Mouse (Mus musculus): ENCODE results near the gene Tmem161a. TPM values are rescaled to one million over a fixed set of nuclear protein-coding genes. Genes with fewer than 3 reads are reported as not detected.
A peak's percentile ranks its signal among the peaks of the same experiment; 100 is the strongest.

The Tmem161a gene
- total and polyA plus RNA-seq, 3 experiments, result 48.5 to 73.6 (median 65.0) TPM

GRCm38 (mm10) chr8:70166504-70167110 is 5.5 kb upstream of the Tmem161a start:
- Histone ChIP-seq H3K9ac (ENCODE audit: insufficient read depth, low read depth) (no peak overlapping the region), H3K4me1 (ENCODE audit: control insufficient read depth in 1 of 2, insufficient read depth in 2 of 2) (peaks cover 41 to 99% of the 10 kb centered on the region in 2 experiments), H3K27me3 (replicated peaks) (no peaks in the 10 kb centered on the region), H3K79me2 (replicated peaks; ENCODE audit: control insufficient read depth, extremely low read depth, insufficient read depth, poor library complexity, severe bottlenecking) (peaks cover 27% of the 10 kb centered on the region), H3K9me3 (replicated peaks; ENCODE audit: low read length) (no peaks in the 10 kb centered on the region), H3K27ac (ENCODE audit: insufficient read depth, low read depth) (no peak overlapping the region), H3K36me3 (replicated peaks in 1 of 2; ENCODE audit: control insufficient read depth in 1 of 2, insufficient read depth in 1 of 2, low read length in 1 of 2) (peaks cover 60 to 77% of the 10 kb centered on the region in 2 experiments), H3K4me3 (replicated peaks in 1 of 3; ENCODE audit: low read depth in 2 of 3, low read length in 2 of 3, poor library complexity in 1 of 3) (no peak overlapping the region), H3K4me2 (ENCODE audit: insufficient read depth, low read depth, poor library complexity, severe bottlenecking) (no peak overlapping the region)
- dilution Hi-C loops (cut with MboI; ENCODE audit: extremely low pct_ligation_motif_present, extremely low pct_unique_long_range_greater_than_20kb, low sequenced_read_pairs), result no loop called here
- no peak for DNase-seq (ENCODE audit: extremely low read depth)
- in situ Hi-C loops (cut with MboI; ENCODE audit: low pct_ligation_motif_present, low pct_unique_long_range_greater_than_20kb, low sequenced_read_pairs), result loop anchor here (5.0 kb wide), 1 partner anchor 34 kb away; the partner anchor contains the start of gene Nr2c2ap
- TF ChIP-seq ZNF384 (IDR thresholded peaks at IDR 0.05; ENCODE audit: low read depth, low read length), result no peak
- TF ChIP-seq EP300 (IDR thresholded peaks at IDR 0.05; ENCODE audit: low read length), result no peak
- TF ChIP-seq MEF2A (IDR thresholded peaks at IDR 0.05; ENCODE audit: borderline replicate concordance, low read depth, low read length), result no peak
- TF ChIP-seq JUND (conservative IDR thresholded peaks at IDR 0.05; ENCODE audit: low read depth, low read length), result no peak
- no peak for TF ChIP-seq POLR2A (IDR thresholded peaks at IDR 0.05; ENCODE audit: low read depth, low read length)
- 0 out of 2 replicates have a peak, but pooled peaks have one; percentile 75 for TF ChIP-seq MAZ (IDR thresholded peaks at IDR 0.05; ENCODE audit: low read depth, low read length)
- TF ChIP-seq UBTF (IDR thresholded peaks at IDR 0.05; ENCODE audit: low read depth, low read length), result no peak
- no peak for TF ChIP-seq GABPA (IDR thresholded peaks at IDR 0.05; ENCODE audit: insufficient replicate concordance, low read depth, low read length)
- TF ChIP-seq MYC (IDR thresholded peaks at IDR 0.05; ENCODE audit: low read depth, low read length), result no peak
- no peak for TF ChIP-seq PAX5 (IDR thresholded peaks at IDR 0.05; ENCODE audit: low read length)
- TF ChIP-seq RCOR1 (conservative IDR thresholded peaks at IDR 0.05; ENCODE audit: low read depth, low read length), result no peak
- TF ChIP-seq RAD21 (IDR thresholded peaks at IDR 0.05; ENCODE audit: low read depth, low read length), result peak; percentile 81
- TF ChIP-seq USF2 (conservative IDR thresholded peaks at IDR 0.05; ENCODE audit: low read depth, low read length), result no peak
- TF ChIP-seq MXI1 (IDR thresholded peaks at IDR 0.05; ENCODE audit: low read depth, low read length), result no peak
- TF ChIP-seq JUN (IDR thresholded peaks at IDR 0.05; ENCODE audit: insufficient read depth, low read depth, low read length), result no peak
- TF ChIP-seq TCF12 (IDR thresholded peaks at IDR 0.05; ENCODE audit: low read depth, low read length), result no peak
- TF ChIP-seq SIN3A (IDR thresholded peaks at IDR 0.05; ENCODE audit: low read length), result no peak
- TF ChIP-seq ZKSCAN1 (IDR thresholded peaks at IDR 0.05; ENCODE audit: borderline replicate concordance, low read depth, low read length), result no peak
- peak; percentile 58 to 93; a peak in 3 of 4 replicates for TF ChIP-seq CTCF (conservative IDR thresholded peaks at IDR 0.05 in 1 of 2, IDR thresholded peaks at IDR 0.05 in 1 of 2; ENCODE audit: low read depth in 2 of 2, low read length in 2 of 2)
- no peak for TF ChIP-seq KAT2A (IDR thresholded peaks at IDR 0.05; ENCODE audit: insufficient replicate concordance, low read length)
- TF ChIP-seq NRF1 (IDR thresholded peaks at IDR 0.05; ENCODE audit: low read depth, low read length), result peak; percentile 17; the same call in 1 of the 2 replicates
- TF ChIP-seq ETS1 (conservative IDR thresholded peaks at IDR 0.05; ENCODE audit: low read depth, low read length), result no peak
- peak; percentile 92 for TF ChIP-seq SMC3 (IDR thresholded peaks at IDR 0.05; ENCODE audit: low read depth, low read length)
- TF ChIP-seq MAFK (IDR thresholded peaks at IDR 0.05; ENCODE audit: insufficient replicate concordance, low read length), result peak; percentile 62; the same call in 1 of the 2 replicates
- TF ChIP-seq ELF1 (IDR thresholded peaks at IDR 0.05; ENCODE audit: low read depth, low read length), result no peak
- TF ChIP-seq ZC3H11A (IDR thresholded peaks at IDR 0.05; ENCODE audit: low read depth, low read length), result 0 out of 2 replicates have a peak, but pooled peaks have one; percentile 28
- TF ChIP-seq NELFE (IDR thresholded peaks at IDR 0.05; ENCODE audit: low read depth, low read length), result no peak; the same call in 1 of the 2 replicates
- TF ChIP-seq BHLHE40 (IDR thresholded peaks at IDR 0.05; ENCODE audit: low read depth, low read length), result no peak
- no peak for TF ChIP-seq MAX (IDR thresholded peaks at IDR 0.05; ENCODE audit: low read length)
- no peak for TF ChIP-seq POLR2AphosphoS2 (IDR thresholded peaks at IDR 0.05; ENCODE audit: low read depth, low read length)
- TF ChIP-seq ZMIZ1 (IDR thresholded peaks at IDR 0.05; ENCODE audit: low read depth, low read length), result no peak
- TF ChIP-seq HCFC1 (IDR thresholded peaks at IDR 0.05; ENCODE audit: low read depth, low read length), result no peak
- no peak for TF ChIP-seq E2F4 (IDR thresholded peaks at IDR 0.05; ENCODE audit: insufficient replicate concordance, low read depth, low read length)
- TF ChIP-seq USF1 (IDR thresholded peaks at IDR 0.05; ENCODE audit: low read depth, low read length), result no peak
- no peak for TF ChIP-seq CHD1 (IDR thresholded peaks at IDR 0.05; ENCODE audit: low read depth, low read length)
- TF ChIP-seq CHD2 (IDR thresholded peaks at IDR 0.05; ENCODE audit: low read length), result no peak
- TF ChIP-seq TBP (conservative IDR thresholded peaks at IDR 0.05; ENCODE audit: low read depth, low read length), result no peak
- peak; percentile 26; the same call in 1 of the 2 replicates for TF ChIP-seq IRF4 (IDR thresholded peaks at IDR 0.05; ENCODE audit: low read depth, low read length)
